Mouse (Mus musculus) lung, adult 2 months (tissue): ENCODE data around the gene E130114P18Rik.

Source experiments
- CTCF ChIP-seq: fragments of 200-500 bp; IDR thresholded peaks from 2 replicates; pipeline ENCODE4 v1.5.1; 2011; ENCODE audit warnings: mild to moderate bottlenecking, low read length, control low read depth; ENCODE audit not compliant: insufficient read depth
- POLR2A ChIP-seq: fragments of 200-500 bp; IDR thresholded peaks from 2 replicates; pipeline ENCODE4 v1.6.1; 2011; ENCODE audit warnings: low read depth, mild to moderate bottlenecking, control low read depth, low read length, borderline replicate concordance; ENCODE audit errors: extremely low read depth

- TF ChIP-seq CTCF (no peak), POLR2A (no peak)
These were observed 220.3 kb downstream of the E130114P18Rik start for GRCm38 (mm10) chr4:97557585-97557984.
